Mouse (Mus musculus) cortical plate, adult 2 months (tissue): ENCODE measurements at regions not wholly inside any gene's neighbourhood (a gene's known extent, or its start where the extent isn't known, plus 50 kb on each side); places are given as distances from the start of the nearest gene placed in this dataset.

ENCODE experiments used
- CTCF ChIP-seq: fragments of 200-500 bp; IDR thresholded peaks from 2 replicates; pipeline ENCODE4 v1.5.1; 2011; ENCODE audit warnings: mild to moderate bottlenecking, control low read depth, low read length; ENCODE audit not compliant: insufficient read depth; ENCODE audit errors: extremely low read depth
- POLR2A ChIP-seq: fragments of 200-500 bp; IDR thresholded peaks from 2 replicates; pipeline ENCODE4 v1.6.1; 2011; ENCODE audit warnings: mild to moderate bottlenecking, low read length, control low read depth; ENCODE audit not compliant: insufficient read depth; ENCODE audit errors: extremely low read depth

DNA sequence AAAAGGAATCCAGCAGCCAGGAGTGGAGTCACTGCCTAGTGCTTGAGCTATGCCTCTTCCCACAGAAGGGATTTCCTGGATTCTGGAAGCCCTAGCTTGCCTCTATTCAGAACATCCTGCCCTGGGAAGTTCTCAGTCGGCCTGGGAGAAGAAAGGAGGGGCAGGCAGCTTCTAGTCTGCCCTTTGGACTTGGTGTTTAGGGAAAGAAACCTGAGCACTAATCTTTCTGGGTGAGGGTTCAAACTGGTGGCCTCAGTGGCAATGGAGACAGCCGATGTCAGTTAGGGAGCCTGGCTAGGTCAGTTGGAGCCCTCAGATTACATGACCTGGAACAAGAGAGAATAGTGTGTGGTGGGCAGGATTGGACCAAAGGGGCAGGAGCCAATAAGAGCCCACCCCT is 78.9 kb downstream of the Gm4791 start:
- TF ChIP-seq CTCF (no peak), POLR2A (no peak)
